Mouse (Mus musculus): ENCODE results near the gene Zfp119b.

- TF ChIP-seq CTCF (IDR thresholded peaks at IDR 0.05; ENCODE audit: low read depth) (no peak), EP300 (IDR thresholded peaks at IDR 0.05; ENCODE audit: low read depth) (no peak)
These were observed 22.2 kb upstream of the Zfp119b start for GRCm38 (mm10) chr17:55971453-55971852.

Measured in heart, postnatal 0 days (tissue).